Mouse (Mus musculus) cerebellum, postnatal 4 days (tissue): Measurements from ENCODE around the gene Phactr1.

ENCODE experiments used
- DNase-seq, 2 experiments: peaks; one replicate each; pipeline ENCODE4 v3.0.0; 2022; ENCODE audit warnings: low spot score in 2 of 2, mixed read lengths in 1 of 2

Phactr1 gene

GRCm38 (mm10) chr13:42680391-42680994 lies at the start of gene Phactr1:
TSS of gene Phactr1 (plus strand) at chr13:42680623.
- DNase-seq: no peak

GRCm38 (mm10) chr13:42634908-42635307 lies 45.5 kb upstream of the Phactr1 start:
- no peak for DNase-seq

GRCm38 (mm10) chr13:42650228-42650627 lies 30.2 kb upstream of the Phactr1 start:
- no peak for DNase-seq

- DNase-seq: no peak
Observed at GRCm38 (mm10) chr13:42656643-42657315, 23.6 kb upstream of the Phactr1 start.

GRCm38 (mm10) chr13:42671651-42672290 lies 8.7 kb upstream of the Phactr1 start:
- peak in 1 of 2 experiments; percentile 4 for DNase-seq

GRCm38 (mm10) chr13:42681299-42681698 lies 876 bp downstream of the Phactr1 start:
- no peak for DNase-seq

- no peak for DNase-seq
Observed at GRCm38 (mm10) chr13:42684181-42684580, 3.8 kb downstream of the Phactr1 start.

- no peak for DNase-seq
Observed at GRCm38 (mm10) chr13:42692233-42692632, 11.8 kb downstream of the Phactr1 start.

GRCm38 (mm10) chr13:42696641-42697040 lies 16.2 kb downstream of the Phactr1 start:
- no peak for DNase-seq

- DNase-seq: peak in 1 of 2 experiments; percentile 34
Observed at GRCm38 (mm10) chr13:42709148-42709547, 28.7 kb downstream of the Phactr1 start.

GRCm38 (mm10) chr13:42709611-42710331 lies 29.3 kb downstream of the Phactr1 start:
- DNase-seq: peak; percentile 25 to 56

GRCm38 (mm10) chr13:42711510-42711909 lies 31.1 kb downstream of the Phactr1 start:
- DNase-seq: no peak

- no peak for DNase-seq
Observed at GRCm38 (mm10) chr13:42719401-42719800, 39.0 kb downstream of the Phactr1 start.

GRCm38 (mm10) chr13:42720135-42720534 lies 39.7 kb downstream of the Phactr1 start:
- no peak for DNase-seq

- no peak for DNase-seq
Observed at GRCm38 (mm10) chr13:42720648-42721047, 40.2 kb downstream of the Phactr1 start.

GRCm38 (mm10) chr13:42724011-42724410 lies 43.6 kb downstream of the Phactr1 start:
- no peak for DNase-seq

GRCm38 (mm10) chr13:42725709-42726231 lies 45.3 kb downstream of the Phactr1 start:
- peak in 1 of 2 experiments; percentile 24 for DNase-seq

- DNase-seq: no peak
Observed at GRCm38 (mm10) chr13:42737486-42737885, 57.1 kb downstream of the Phactr1 start.

- no peak for DNase-seq
Observed at GRCm38 (mm10) chr13:42738152-42738551, 57.7 kb downstream of the Phactr1 start.

GRCm38 (mm10) chr13:42742226-42742625 lies 61.8 kb downstream of the Phactr1 start:
- DNase-seq: no peak

GRCm38 (mm10) chr13:42744467-42744866 lies 64.0 kb downstream of the Phactr1 start:
- no peak for DNase-seq
